Mouse (Mus musculus) sigmoid colon, adult 10 weeks (tissue): ENCODE results near the gene Tmem185b. TPM values are rescaled to one million over a fixed set of nuclear protein-coding genes. Genes with fewer than 3 reads are reported as not detected.

ENCODE experiments used
- polyA plus RNA-seq: library from polyadenylated mRNA; stranded (reverse); fragments of 350-450 nt; fragmentation: Illumina TruSeq; extraction: RNeasy Lipid Tissue Mini Kit (QIAGEN cat#74804); gene quantifications from one replicate; pipeline ENCODE4 v1.2.3, GENCODE M21; 2014; ENCODE audit warnings: low read depth, low replicate concordance

The Tmem185b gene
- 16.0 TPM for polyA plus RNA-seq

GRCm38 (mm10) chr1:119525689-119526591 is at the start of gene Tmem185b:
Tmem185b (plus strand) TSS chr1:119526160.

GRCm38 (mm10) chr1:119504260-119505062 is 21.5 kb upstream of the Tmem185b start, which contains the start of gene Ralb:
Ralb (minus strand) TSS chr1:119504794.

Other genes with a start within 250 kb of the Tmem185b start
- gene Inhbb, start 103.9 kb upstream of the Tmem185b start, polyA plus RNA-seq, result 0.41 TPM
- 22.7 TPM for gene Ralb, start 21.4 kb upstream of the Tmem185b start, polyA plus RNA-seq
- gene Epb41l5, start 122.8 kb downstream of the Tmem185b start, polyA plus RNA-seq, result 22.8 TPM